Mouse (Mus musculus): ENCODE data around the gene Prr12.

Prr12 gene

DNA sequence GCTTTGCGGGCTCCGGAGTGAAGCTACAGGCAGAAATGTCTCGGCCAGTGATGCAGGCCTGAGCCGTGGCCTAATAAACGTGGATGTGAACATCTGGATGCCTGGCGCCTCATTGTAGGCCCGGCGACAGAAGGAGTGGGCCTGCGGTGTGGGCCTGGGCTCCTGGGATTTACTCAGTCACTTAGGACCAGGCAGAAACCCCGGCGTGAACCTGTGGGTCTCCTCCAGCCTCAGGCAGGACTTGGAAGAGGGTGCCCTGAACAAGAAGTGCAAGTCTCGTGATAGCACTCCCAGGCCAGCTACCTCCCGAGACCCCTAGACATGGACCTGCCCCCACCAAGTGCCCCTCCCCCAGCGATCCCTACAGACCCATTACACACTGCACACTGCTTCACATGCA, 24.6 kb upstream of the Prr12 start:
- no peak for DNase-seq

DNA sequence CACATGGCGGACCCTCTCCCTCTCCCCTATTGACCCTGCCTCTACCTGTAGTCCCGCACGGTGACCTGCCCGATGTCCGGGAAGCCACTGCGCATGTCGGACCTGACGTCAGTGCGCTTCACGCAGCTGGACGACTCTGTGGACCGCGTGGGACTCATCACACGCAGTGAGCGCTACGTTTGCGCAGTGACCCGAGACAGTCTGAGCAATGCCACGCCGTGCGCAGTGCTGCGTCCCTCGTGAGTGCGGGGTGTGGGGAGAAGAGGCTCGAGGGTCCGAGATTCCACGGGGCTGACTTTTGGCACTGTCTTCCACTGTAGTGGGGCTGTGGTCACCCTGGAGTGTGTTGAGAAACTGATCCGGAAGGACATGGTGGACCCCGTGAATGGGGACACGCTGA, 23.8 kb upstream of the Prr12 start:
- no peak for DNase-seq

DNA sequence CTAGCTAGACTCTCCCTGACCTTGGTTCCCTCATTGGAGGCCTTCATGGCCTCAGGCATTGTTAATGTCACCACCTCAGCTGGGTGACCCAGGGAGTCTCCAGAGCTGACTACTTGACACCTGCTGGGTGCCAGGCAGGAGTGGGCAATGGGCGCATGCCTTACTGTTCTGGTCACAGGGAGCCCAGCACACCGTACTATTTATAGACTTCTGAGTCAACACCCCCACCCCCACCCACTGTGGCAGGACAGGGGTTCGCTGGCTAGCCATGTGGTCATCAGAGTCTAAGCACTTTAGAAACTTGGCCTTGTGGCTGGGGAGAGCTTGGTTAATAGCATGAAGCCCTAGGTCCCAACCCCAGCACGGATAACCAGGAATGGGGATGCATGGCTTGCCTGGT, 22.7 kb upstream of the Prr12 start:
- no peak for DNase-seq

DNA sequence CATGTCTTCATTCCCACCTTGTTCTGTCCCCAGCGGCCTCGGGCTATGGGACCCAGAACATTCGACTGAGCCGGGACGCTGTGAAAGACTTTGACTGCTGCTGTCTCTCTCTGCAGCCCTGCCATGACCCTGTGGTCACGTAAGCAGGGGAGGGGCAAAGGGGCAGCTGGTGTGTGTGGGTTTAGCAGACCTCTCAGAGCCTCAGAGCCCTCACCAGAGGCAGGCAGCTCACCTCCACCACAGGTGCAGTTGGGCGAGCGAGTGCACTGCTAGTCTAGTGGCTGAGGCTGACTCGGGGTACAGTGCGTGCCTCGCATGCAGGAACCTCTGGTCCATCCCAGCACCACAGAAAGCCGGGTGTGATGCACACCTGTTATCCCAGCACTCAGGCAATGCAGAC, 21.3 kb upstream of the Prr12 start:
- no peak for DNase-seq

DNA sequence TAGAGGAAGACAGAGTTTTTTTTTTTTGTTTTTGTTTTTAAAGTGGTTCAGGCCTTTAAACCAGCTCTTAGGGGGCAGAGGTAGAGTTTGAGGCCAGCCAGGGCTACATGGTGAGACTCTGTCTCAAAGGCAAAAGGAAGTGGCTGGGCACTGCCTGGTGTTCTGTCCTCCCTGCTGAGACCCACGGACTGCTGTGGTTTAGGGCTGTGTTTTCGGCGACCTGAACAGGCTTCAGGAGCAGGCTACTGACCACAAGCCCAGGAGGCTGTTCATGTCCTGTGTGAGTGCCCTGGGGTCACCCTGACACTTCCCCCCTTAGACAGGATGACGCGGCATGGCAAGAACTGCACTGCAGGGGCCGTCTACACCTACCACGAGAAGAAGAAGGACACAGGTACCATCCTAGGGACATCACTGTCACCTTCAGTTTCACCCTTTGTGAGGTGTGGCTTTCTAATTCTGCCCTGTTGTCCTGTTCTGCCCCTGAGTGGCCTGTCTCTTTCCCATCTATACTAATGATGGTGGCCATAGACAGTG, 20.6 kb upstream of the Prr12 start:
- no peak for DNase-seq

DNA sequence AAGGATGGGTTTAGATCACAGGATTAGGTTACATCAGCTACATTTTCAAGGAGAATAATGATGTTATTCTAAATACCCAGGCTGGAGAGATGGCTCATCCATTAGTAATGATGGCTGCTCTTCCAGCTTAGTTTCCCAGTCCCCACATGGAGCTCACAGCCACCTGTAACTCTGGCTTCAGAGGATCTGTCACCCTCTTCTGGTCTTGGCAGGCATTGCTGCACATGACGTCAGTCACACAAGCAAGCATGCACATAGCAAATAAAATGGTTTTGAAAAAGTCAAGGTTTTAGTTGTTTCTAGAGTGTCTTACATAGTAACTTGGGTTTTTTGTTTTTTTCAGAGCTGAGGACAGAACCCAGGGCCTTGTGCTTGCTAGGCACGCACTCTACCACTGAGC, 19.5 kb upstream of the Prr12 start:
- DNase-seq: no peak

DNA sequence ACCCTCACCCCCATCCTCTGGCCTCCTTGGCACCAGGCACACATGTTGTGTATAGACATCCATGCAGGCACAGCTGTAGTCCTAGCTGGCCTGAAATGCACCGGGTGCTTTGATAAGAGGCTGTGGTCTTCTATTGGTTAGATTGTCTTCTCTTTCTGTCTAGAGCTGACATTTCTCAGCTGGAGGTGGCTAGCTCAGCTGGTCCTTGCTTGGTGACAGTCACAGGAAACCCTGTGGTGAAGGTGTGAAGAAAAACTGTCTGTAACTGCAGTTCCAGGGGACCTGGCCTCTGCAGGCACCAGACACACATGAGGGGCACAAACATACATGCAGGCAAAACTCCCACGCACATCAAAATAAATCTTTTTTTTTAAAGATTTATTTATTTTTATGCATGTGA, 17.0 kb upstream of the Prr12 start:
- DNase-seq: no peak

DNA sequence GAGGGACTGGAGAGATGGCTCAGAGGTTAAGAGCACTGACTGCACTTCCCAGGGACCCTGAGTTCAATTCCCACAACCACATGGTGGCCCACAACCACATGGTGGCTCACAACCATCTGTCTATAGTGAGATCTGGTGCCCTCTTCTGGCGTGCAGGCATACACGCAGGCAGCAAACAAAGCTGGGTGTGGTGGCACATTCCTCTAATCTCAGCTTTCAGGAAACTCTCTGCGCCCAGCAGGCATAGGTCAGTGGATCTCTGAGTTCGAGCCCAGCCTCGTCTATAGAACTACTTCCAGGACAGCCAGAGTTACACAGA, 15.3 kb upstream of the Prr12 start:
- DNase-seq: peak; percentile 59 to 77

DNA sequence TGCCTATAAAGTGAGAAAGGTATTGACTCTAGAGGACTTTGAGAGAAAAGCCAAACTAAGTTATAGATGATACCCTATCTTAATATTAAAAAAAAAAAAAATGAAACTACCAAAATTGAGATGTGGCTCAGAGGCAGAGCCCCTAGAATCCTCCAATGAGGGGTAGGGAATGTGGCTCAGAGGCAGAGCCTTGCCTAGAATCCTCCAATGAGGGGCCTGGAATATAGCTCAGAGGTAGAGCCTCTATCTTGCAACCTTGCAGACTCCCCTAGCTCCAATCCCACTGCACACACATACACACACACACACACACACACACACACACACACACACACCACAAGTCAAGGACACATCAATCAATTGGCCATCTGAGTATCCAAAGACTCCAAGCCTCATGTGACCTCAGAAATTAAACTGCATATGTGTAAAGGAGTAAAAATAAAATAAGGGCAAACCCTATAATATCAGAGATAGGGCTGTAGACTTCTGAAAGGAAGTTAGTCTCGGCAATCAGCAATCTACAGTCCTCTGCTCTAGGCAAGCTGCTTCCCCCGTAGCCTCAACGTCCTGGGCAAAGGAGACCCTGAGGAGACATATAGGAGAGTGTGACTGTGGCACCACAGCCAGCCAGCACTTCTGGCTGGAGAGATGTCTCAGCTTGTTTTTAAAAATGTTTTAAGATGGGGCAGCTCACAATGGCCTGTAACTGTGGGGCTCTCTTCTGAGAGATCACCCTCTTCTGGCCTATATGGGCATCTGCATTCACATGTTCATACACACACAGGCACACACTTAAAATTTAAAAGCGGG, 14.7 kb upstream of the Prr12 start:
- no peak for DNase-seq

DNA sequence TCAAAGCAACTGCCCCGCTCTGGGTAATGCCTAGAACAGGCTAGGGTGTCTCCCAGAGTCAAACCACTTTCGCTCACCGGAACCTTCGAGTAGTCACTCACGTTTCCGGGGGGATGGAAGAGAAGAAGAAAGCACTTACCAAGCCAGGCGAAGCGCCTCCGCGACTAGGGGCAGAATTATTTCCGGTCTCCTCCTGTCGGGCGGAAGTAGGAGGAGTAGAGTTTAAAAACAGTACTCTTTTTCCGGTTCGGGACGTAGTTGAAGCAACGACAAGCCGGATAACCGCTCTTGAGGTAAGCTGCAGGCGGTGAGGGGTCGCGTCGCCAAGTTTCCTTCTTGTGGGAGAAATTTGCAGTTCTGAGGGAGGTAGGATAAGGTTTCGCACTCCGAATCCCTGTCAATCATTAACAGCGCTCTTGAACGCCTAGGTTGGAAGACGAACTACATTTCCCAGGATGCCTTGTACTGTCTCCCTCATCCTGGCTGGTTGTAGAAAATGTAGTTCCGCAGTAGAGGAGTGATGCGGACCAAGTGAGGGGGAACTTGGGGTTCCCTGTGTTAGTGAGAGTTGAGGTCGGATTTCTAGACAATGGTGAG, 9.7 kb upstream of the Prr12 start, which contains the start of the genes Nosip and Prrg2:
Nosip (plus strand) TSS at position 191 of the 597 bp plus-strand sequence.
Prrg2 (minus strand) TSS at position 439 of the 597 bp plus-strand sequence.
- DNase-seq: peak; percentile 96

DNA sequence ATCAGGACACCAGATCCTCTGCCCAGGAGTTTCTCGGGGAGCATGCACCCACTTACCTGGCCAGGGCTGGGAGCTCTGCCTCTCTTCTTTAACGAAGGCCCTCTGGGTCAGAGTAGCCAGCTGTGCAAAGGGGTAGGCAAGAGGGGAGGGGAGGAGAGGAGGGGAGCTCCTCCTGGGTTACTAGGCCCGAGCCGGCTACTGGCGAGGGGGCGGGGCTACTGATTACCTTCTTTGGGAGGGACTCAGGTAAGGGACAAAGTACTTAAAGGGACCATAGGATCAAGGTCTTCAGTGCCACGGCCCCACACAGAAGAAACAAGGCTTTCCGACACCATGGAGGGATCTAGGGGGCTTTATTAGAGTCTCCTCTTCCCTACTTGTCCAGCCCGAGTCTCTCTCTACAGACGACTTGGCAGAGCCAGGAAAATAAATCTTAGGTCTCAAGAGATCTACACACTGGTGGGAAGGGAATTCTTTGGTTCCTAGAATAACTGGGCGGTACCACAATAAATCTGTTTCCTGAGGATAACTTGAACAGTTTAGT, 8.9 kb upstream of the Prr12 start:
- DNase-seq: peak; percentile 65 to 76

DNA sequence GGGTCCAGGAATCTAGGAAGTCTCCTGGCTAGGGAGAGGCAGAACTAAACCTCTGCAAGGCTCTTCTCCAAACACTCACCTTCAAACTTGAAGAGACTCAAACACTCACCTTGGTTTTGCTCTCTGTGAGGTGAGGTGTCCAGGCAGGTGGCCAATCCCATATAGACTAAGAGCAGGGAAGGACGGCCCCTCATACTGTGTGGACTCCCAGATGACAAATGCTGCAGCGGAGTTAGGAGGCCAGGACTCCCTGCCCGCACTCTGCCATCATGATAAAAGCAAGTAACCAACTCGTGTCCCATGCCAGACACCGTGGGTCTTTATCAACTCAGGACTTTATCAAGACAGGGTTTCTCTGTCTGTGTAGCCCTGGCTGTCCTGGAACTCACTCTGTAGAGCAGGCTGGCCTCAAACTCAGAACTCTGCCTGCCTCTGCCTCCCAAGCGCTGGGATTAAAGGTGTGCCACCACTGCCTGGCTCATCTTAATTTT, 8.0 kb upstream of the Prr12 start:
- DNase-seq: no peak

DNA sequence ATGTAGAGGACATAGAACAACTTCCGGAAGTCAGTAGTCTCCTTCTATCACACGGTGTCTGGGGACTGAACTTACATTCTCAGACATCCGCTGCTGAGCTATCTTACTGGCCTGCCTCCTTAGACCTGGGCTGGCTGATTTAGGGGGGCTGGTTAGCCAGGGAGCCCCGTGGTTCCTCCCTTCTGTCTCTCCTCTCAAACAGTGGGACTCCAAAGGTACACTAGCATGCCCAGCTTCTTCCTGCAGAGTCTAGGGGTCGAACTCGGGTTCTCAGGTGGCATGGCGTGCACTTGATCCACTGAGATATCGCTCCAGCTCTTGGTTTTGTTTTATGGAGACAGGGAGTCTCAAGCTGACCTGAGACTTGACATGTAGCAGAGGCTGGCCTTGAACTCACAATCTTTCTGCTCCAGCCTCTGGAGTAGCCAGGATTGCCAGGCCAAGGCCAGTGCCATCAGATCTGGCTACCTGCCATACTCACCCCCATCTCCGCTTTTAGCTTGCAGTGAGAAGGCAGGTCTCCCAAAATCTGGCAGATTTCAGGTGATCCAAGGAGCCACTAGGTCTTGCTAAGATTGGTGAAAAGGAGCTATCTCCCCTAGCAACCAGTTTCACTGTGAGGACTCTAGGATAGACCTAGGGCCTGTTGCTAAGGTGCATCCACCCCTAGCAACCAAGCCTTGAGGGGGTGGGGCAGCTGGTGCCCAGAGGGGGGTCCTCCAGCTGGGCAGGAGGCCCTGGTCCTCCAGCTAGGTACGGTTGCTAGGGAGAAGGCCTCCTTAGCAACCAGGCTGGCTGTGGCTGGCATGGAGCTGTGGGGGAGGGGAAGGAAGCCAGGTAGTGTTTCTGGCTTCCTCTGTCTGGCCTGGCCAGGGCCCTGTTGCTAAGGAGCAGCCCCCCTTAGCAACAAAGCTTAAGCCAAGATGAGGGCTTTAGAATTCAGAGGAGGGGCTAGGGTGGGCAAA, 6.2 kb upstream of the Prr12 start:
- DNase-seq: no peak

DNA sequence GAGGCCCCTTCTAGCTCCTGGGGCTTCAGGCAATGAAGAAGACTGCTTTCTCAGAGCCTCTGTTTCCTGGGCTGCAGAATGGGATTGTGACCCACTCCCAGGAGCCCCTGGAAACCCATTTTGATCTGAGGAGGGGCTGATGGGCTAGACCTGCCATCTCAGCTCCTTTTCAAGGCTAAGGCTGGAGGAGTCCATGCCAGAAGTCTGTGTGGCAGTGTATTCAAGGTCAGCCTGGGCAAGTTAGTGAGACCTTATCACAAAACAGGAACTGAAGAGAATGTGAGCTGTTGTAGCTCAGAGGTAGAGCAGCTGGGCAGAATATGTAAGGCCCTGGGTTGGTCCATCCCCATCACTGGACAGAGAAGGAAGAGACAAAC, 4.3 kb upstream of the Prr12 start:
- no peak for DNase-seq

DNA sequence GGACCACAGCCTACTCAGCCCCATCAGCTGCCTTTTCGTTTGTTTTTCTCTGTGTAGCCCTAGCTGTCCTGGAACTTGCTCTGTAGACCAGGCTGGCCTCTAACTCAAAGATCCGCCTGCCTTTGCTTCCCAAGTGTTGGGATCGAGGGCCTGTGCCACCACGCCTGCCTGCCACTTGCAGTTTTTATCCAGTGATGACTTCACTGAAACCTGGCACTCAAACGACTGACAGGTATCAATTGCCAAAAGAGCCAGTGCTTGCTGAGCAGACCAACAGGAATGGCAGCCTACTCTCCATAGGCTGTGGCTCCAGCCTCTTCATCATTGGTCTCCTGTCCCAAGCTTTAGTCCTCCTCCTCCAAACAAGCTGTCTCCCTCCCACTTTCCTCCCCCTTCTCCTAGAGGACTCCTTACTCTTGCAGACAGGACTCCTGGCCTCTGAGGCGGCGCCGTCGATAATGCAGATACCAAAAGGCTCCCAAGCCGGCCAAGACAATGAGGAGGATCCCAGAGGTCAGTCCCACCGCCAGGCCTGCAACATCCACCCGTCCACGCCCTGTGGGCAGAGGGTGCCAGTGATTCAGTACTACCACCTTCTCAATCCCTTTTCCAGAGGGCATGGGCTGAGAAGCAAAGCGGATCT, 3.8 kb upstream of the Prr12 start:
- no peak for DNase-seq

DNA sequence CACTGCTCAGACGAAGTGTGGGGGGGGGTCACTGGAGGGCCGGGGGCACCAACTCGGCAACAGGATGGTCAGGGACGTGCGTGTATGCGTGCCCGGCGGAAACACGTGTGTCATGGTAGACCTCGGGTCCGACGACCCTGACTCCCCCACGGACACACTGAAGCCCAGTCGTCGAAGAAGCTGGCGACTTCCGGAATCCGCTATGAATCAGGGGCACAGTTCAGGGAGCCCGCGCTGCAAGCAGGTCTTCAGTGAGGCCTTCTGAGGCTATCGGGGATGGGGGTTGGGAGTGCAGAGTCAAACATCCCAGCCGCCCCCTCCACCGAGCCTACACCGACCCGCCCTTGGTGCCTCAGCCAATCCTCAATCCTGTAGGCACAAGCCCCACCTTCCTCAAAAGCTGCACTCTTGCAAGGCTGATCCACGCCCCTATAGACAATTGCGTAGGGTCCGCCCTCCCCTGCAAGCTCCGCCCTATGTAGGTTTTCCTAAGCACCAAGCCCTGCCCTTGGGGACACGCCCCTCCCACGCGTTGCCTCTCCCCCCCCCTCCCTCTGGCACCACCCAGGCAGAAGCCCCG, 1.3 kb upstream of the Prr12 start:
- DNase-seq: peak; percentile 96 to 98

DNA sequence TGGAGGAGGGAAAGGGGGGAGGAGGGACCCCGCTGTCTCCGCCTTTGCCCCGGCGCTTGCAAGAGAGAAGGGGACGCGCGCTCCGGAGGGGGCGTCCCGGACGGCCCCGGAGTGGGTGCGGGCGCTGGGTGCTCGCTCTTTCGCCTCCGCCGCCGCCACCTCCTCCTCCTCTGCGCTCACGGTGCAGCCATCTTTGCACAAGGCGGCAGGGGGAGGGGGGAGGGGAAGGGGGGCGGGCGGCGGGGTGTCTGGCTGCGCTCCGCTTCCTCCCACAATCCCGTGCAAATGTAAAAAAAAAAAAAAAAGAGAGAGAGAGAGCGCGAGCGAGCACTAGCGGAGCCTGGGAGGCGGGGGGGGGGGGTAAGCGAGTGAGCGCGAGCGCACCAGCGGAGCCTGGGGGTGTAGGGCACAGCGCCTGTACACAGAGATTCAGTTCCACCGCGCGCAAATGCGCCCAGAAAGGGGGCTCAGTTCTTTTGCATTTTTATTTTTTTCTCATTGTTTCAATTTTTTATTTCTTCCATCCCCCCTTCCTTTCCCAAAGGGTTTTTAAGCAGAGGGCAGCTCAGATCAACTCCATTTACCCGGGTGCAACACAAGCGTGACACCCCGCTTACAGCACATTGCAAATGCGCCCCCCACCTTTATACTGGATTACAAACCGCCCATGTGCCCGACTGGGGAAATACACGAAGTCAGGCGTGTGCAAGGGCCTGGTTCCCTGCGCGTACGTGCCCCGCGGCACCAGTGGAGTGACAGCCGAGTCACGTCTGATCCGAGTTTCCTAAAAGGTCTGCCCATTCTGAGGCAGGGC, 643 bp upstream of the Prr12 start:
- DNase-seq: peak; percentile 80 to 85

DNA sequence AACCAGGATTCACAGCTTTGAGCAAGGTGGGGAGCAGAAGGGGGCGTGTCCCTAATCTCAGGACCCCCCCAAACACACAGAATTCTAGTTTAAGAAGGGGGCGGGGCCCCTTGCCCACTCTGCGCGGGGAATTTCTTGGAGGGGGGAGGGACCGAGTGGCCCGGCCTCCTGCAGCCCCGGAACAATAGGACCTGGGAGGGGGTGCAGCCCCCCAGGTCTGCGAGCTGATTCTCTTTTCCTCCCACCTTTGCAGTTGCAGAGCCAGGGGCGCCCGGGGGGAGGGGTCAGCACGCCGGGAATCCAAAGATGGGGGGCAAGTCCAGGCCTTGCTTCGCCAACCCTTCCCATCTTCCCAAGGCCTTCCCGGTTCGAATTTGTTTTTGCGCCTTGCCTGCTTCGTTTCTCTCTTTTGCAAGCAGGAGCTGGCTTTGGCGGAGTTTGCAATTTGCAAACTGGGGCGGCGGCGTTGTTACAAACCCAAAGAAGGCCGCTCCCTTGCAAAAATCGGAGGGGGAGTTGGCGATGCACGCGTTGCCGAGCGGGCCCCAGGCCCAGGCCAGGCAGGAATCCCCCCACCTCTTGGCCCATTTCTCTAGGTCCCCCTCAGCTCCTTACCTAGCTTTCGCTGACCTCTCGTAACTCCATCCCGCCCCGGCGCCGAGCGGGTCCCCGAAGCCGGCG, 360 bp downstream of the Prr12 start:
- peak; percentile 46 to 61 for DNase-seq

DNA sequence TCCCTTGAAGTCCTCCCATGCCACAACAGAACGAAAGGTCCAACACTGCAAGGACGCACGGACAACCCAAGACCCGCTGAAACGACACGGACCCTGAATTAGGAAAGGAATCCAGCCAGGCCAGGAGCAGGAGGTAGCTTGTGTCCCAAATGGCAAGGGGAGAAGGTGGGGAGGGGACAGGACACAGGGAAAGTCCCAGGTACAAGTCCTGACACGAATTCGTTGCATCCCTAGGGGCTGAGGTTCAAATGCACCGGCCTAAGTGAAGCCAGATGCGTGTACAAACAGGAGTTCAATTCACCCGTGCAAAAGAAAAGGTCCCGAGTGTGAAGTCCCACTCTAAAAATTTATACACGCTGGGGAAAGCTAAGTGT, 1.1 kb downstream of the Prr12 start:
- no peak for DNase-seq

DNA sequence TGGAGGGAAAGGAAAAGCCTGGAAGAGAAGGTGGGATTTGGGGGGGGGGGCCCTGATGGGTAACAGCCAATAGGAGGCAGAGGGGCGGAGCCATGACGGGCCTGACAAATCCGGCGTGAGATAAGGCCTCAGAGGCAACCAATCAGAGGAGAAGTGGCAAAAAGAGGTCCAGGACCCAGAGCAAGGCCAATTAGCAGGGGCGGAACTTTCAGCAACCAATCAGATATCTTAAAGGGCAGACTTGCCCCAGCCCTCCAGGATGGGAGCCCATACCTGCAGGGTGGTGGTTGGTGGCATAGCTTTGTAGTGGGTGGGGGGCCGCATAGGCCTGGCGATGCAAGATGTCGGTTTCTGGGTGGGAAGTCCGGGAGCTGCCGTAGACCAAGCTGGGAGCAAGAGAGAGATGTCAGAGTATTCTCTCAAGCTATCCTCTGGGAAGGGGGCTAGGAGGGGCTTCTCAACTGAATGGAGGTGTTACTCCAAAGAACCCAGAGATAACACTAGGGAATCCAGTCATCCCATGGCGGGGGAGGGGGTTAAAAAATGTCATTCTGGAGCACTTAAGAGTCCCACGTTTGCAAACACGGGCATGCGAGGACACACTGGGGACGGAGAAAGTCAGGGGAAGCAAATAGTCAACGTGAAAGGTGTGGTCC, 1.6 kb downstream of the Prr12 start:
- DNase-seq: peak; percentile 80 to 85

Measured in lung, postnatal 4 days (tissue).